Mouse (Mus musculus) CD4-positive, CD25-positive, alpha-beta regulatory T cell, adult 2 months (primary cell): ENCODE results near the gene Rcc1l.

Experiments
- DNase-seq: peaks from one replicate; pipeline ENCODE4 v3.0.0-alpha.2; 2012; ENCODE audit warnings: low read depth, low spot score

The Rcc1l gene

GRCm38 (mm10) chr5:134170167-134170566, 6.4 kb downstream of the Rcc1l start:
- no peak for DNase-seq

- DNase-seq, result no peak
Observed at GRCm38 (mm10) chr5:134169231-134169630, 7.3 kb downstream of the Rcc1l start.

- no peak for DNase-seq
Observed at GRCm38 (mm10) chr5:134168033-134168432, 8.5 kb downstream of the Rcc1l start.

- DNase-seq, result peak; percentile 44
Observed at GRCm38 (mm10) chr5:134166642-134167041, 9.9 kb downstream of the Rcc1l start.

GRCm38 (mm10) chr5:134164688-134165087, 11.9 kb downstream of the Rcc1l start:
- DNase-seq, result no peak

GRCm38 (mm10) chr5:134155916-134156466, 20.6 kb downstream of the Rcc1l start:
- DNase-seq, result no peak

- DNase-seq, result no peak
Observed at GRCm38 (mm10) chr5:134151895-134152294, 24.7 kb downstream of the Rcc1l start.

GRCm38 (mm10) chr5:134148153-134148552, 28.4 kb downstream of the Rcc1l start:
- DNase-seq, result no peak

- no peak for DNase-seq
Observed at GRCm38 (mm10) chr5:134147194-134147753, 29.3 kb downstream of the Rcc1l start.

GRCm38 (mm10) chr5:134144986-134145385, 31.6 kb downstream of the Rcc1l start:
- DNase-seq, result no peak

- no peak for DNase-seq
Observed at GRCm38 (mm10) chr5:134142381-134142780, 34.2 kb downstream of the Rcc1l start.

- no peak for DNase-seq
Observed at GRCm38 (mm10) chr5:134141236-134141635, 35.3 kb downstream of the Rcc1l start.

- DNase-seq, result peak; percentile 9
Observed at GRCm38 (mm10) chr5:134139429-134139828, 37.1 kb downstream of the Rcc1l start.

- no peak for DNase-seq
Observed at GRCm38 (mm10) chr5:134137933-134138332, 38.6 kb downstream of the Rcc1l start.

GRCm38 (mm10) chr5:134136022-134136421, 40.6 kb downstream of the Rcc1l start:
- DNase-seq, result no peak

- DNase-seq, result no peak
Observed at GRCm38 (mm10) chr5:134131586-134131985, 45.0 kb downstream of the Rcc1l start.

- no peak for DNase-seq
Observed at GRCm38 (mm10) chr5:134126232-134126631, 50.3 kb downstream of the Rcc1l start.

GRCm38 (mm10) chr5:134123846-134124245, 52.7 kb downstream of the Rcc1l start:
- DNase-seq, result no peak

- DNase-seq, result no peak
Observed at GRCm38 (mm10) chr5:134121893-134122259, 54.7 kb downstream of the Rcc1l start.

GRCm38 (mm10) chr5:134121138-134121892, 55.3 kb downstream of the Rcc1l start:
- DNase-seq, result no peak

- DNase-seq, result no peak
Observed at GRCm38 (mm10) chr5:134120135-134120534, 56.4 kb downstream of the Rcc1l start.

- no peak for DNase-seq
Observed at GRCm38 (mm10) chr5:134119481-134120120, 57.0 kb downstream of the Rcc1l start.
